18 mouse cellular contexts compared by ENCODE assay signal in the genomic region with DNA sequence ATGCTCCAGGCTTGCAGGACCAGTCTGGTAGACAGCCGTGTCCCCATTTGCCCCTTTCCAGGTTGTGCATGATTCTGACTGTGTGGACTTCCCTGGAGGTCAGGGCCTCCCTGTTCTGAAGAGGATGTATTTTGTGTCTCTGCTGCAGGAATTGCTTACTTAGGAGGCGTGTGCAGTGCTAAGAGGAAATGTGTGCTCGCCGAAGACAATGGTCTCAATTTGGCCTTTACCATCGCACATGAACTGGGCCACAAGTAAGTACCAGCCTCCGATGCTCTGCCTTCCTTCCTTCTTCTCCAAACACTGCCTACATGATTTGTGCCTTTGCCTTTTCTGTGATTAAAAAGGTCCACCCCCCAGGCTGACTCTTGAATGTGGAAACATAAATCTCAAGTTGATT.
A peak's percentile ranks its signal among the peaks of the same experiment; 100 is the strongest.
DNase-seq lines count a peak whose midpoint lies in the region; ATAC-seq and TF ChIP-seq lines count a peak whose summit lies in the region.
"Had no signal": no experiment of that assay in that cellular context is flagged by ENCODE, and none has a peak within 500 bp of the region (broad histone marks: within the 10 kb centered on the region; RNA-seq: fewer than 3 reads in every experiment).

No protein-coding gene starts in this region.

- no peak overlapping the region for H3K4me3 ChIP-seq in heart, embryonic 10.5 days
- no peak overlapping the region for H3K4me3 ChIP-seq in kidney, embryonic 16.5 days (ENCODE audit: low read length)
- no peak overlapping the region for H3K4me3 ChIP-seq in stomach, embryonic 14.5 days (ENCODE audit: low read depth, low read length)
- no peak overlapping the region for H3K4me3 ChIP-seq in stomach, postnatal 0 days (ENCODE audit: low read depth, low read length)
- H3K4me3 ChIP-seq in neural tube, embryonic 15.5 days (replicated peaks), result no peak overlapping the region
- H3K4me3 ChIP-seq: embryonic facial prominence, embryonic 13.5 days; hindbrain, embryonic 15.5 days; limb, embryonic 15.5 days; neural tube, embryonic 12.5 days had no signal

- H3K27ac ChIP-seq in heart, embryonic 10.5 days, result peak overlapping the region; percentile 49
- no peak overlapping the region for H3K27ac ChIP-seq in kidney, embryonic 16.5 days (ENCODE audit: low read length)
- peak overlapping the region; percentile 3; the same call in 1 of the 2 replicates for H3K27ac ChIP-seq in stomach, embryonic 14.5 days (ENCODE audit: low read length)
- H3K27ac ChIP-seq in stomach, postnatal 0 days (replicated peaks), result no peak overlapping the region
- peak overlapping the region; percentile 83; the same call in 1 of the 2 replicates for H3K27ac ChIP-seq in neural tube, embryonic 15.5 days (replicated peaks)
- H3K27ac ChIP-seq: limb, embryonic 15.5 days had no signal

- no peak for DNase-seq in heart, embryonic 10.5 days (ENCODE audit: low spot score)
- no peak for DNase-seq in heart, postnatal 25 days (ENCODE audit: low spot score)
- DNase-seq in kidney, postnatal 10 days, result peak; percentile 32
- no peak for DNase-seq in stomach, postnatal 0 days (ENCODE audit: low spot score)
- DNase-seq in urinary bladder, postnatal 14 days (ENCODE audit: low spot score), result no peak
- DNase-seq: adrenal gland, adult 2 months; cerebellum, adult 9-11 months; layer of hippocampus, adult 9-11 months; lung, embryonic 14.5 days; right cerebral cortex, postnatal 14 days had no signal

- H3K9ac ChIP-seq in kidney, embryonic 16.5 days (replicated peaks; ENCODE audit: low read length), result no peak overlapping the region
- H3K9ac ChIP-seq in stomach, embryonic 14.5 days (replicated peaks; ENCODE audit: low read depth, low read length), result no peak overlapping the region
- no peak overlapping the region for H3K9ac ChIP-seq in stomach, postnatal 0 days (ENCODE audit: low read length)
- no peak overlapping the region for H3K9ac ChIP-seq in neural tube, embryonic 15.5 days (replicated peaks)
- H3K9ac ChIP-seq: embryonic facial prominence, embryonic 13.5 days; hindbrain, embryonic 15.5 days; limb, embryonic 15.5 days; lung, embryonic 14.5 days; neural tube, embryonic 12.5 days had no signal

- no peak for TF ChIP-seq EP300 in stomach, postnatal 0 days (optimal IDR thresholded peaks at IDR 0.05)

- no peaks in the 10 kb centered on the region for H3K9me3 ChIP-seq in heart, embryonic 10.5 days
- no peaks in the 10 kb centered on the region for H3K9me3 ChIP-seq in kidney, embryonic 16.5 days (ENCODE audit: low read length)
- no peaks in the 10 kb centered on the region for H3K9me3 ChIP-seq in stomach, embryonic 14.5 days (ENCODE audit: control insufficient read depth, low read depth, low read length)
- H3K9me3 ChIP-seq in stomach, postnatal 0 days (ENCODE audit: control insufficient read depth, low read length), result no peaks in the 10 kb centered on the region
- no peaks in the 10 kb centered on the region for H3K9me3 ChIP-seq in neural tube, embryonic 15.5 days (replicated peaks)
- H3K9me3 ChIP-seq: embryonic facial prominence, embryonic 13.5 days; hindbrain, embryonic 15.5 days; limb, embryonic 15.5 days; neural tube, embryonic 12.5 days had no signal

- 60% methylated on average over 6 of the region's 6 CpGs for WGBS in heart, embryonic 10.5 days
- WGBS in kidney, embryonic 16.5 days, result 58% methylated on average over 6 of the region's 6 CpGs
- 54% methylated on average over 6 of the region's 6 CpGs for WGBS in stomach, embryonic 14.5 days
- WGBS in stomach, postnatal 0 days, result 50% methylated on average over 6 of the region's 6 CpGs
- WGBS in neural tube, embryonic 15.5 days, result 39% methylated on average over 6 of the region's 6 CpGs

- no peak overlapping the region for H3K4me2 ChIP-seq in kidney, embryonic 16.5 days (replicated peaks; ENCODE audit: low read depth, low read length)
- H3K4me2 ChIP-seq in stomach, embryonic 14.5 days (replicated peaks; ENCODE audit: low read depth, low read length), result no peak overlapping the region
- no peak overlapping the region for H3K4me2 ChIP-seq in stomach, postnatal 0 days (replicated peaks; ENCODE audit: low read depth)
- no peak overlapping the region for H3K4me2 ChIP-seq in neural tube, embryonic 15.5 days
- H3K4me2 ChIP-seq: embryonic facial prominence, embryonic 13.5 days; hindbrain, embryonic 15.5 days; limb, embryonic 15.5 days; lung, embryonic 14.5 days; neural tube, embryonic 12.5 days had no signal

- no peak for ATAC-seq in kidney, embryonic 16.5 days (ENCODE audit: low FRiP score, low TSS enrichment)
- ATAC-seq in stomach, embryonic 14.5 days (ENCODE audit: insufficient number of reproducible peaks, insufficient read depth, low FRiP score, low read depth), result no peak
- no peak for ATAC-seq in stomach, postnatal 0 days (ENCODE audit: low FRiP score, low TSS enrichment)
- no peak for ATAC-seq in neural tube, embryonic 15.5 days (ENCODE audit: low FRiP score)
- ATAC-seq: forebrain, embryonic 16.5 days had no signal

- H3K4me1 ChIP-seq in heart, embryonic 10.5 days, result peaks cover 58% of the 10 kb centered on the region
- peaks cover 36% of the 10 kb centered on the region for H3K4me1 ChIP-seq in kidney, embryonic 16.5 days (ENCODE audit: insufficient read depth, low read length)
- peaks cover 6% of the 10 kb centered on the region for H3K4me1 ChIP-seq in stomach, embryonic 14.5 days (ENCODE audit: control insufficient read depth, insufficient read depth, low read length)
- 0 out of 2 replicates have a peak, but pooled peaks cover under 1% of the 10 kb centered on the region for H3K4me1 ChIP-seq in stomach, postnatal 0 days (replicated peaks; ENCODE audit: control insufficient read depth, insufficient read depth)
- peaks cover 46% of the 10 kb centered on the region for H3K4me1 ChIP-seq in neural tube, embryonic 15.5 days

- TF ChIP-seq CTCF in stomach, postnatal 0 days (IDR thresholded peaks at IDR 0.05; ENCODE audit: low read depth), result no peak

- no peaks in the 10 kb centered on the region for H3K36me3 ChIP-seq in heart, embryonic 10.5 days
- no peaks in the 10 kb centered on the region for H3K36me3 ChIP-seq in kidney, embryonic 16.5 days (ENCODE audit: insufficient read depth, low read length)
- no peaks in the 10 kb centered on the region for H3K36me3 ChIP-seq in stomach, embryonic 14.5 days (ENCODE audit: control insufficient read depth, insufficient read depth, low read length)
- no peaks in the 10 kb centered on the region for H3K36me3 ChIP-seq in stomach, postnatal 0 days (ENCODE audit: control insufficient read depth, insufficient read depth, low read length)
- H3K36me3 ChIP-seq in neural tube, embryonic 15.5 days, result no peaks in the 10 kb centered on the region
- H3K36me3 ChIP-seq: embryonic facial prominence, embryonic 13.5 days; hindbrain, embryonic 15.5 days; limb, embryonic 15.5 days; neural tube, embryonic 12.5 days had no signal

- no peaks in the 10 kb centered on the region for H3K27me3 ChIP-seq in heart, embryonic 10.5 days (ENCODE audit: insufficient read depth, poor library complexity, severe bottlenecking)
- H3K27me3 ChIP-seq in kidney, embryonic 16.5 days (ENCODE audit: insufficient read depth, low read length), result no peaks in the 10 kb centered on the region
- H3K27me3 ChIP-seq in stomach, embryonic 14.5 days (ENCODE audit: control insufficient read depth, insufficient read depth, low read length), result no peaks in the 10 kb centered on the region
- H3K27me3 ChIP-seq in stomach, postnatal 0 days (ENCODE audit: control insufficient read depth, insufficient read depth, low read length), result no peaks in the 10 kb centered on the region
- no peaks in the 10 kb centered on the region for H3K27me3 ChIP-seq in neural tube, embryonic 15.5 days (replicated peaks)
- H3K27me3 ChIP-seq: embryonic facial prominence, embryonic 13.5 days; hindbrain, embryonic 15.5 days; limb, embryonic 15.5 days; neural tube, embryonic 12.5 days had no signal

- intact Hi-C loops in heart, postnatal 25 days (cut with DNase I), result no loop called here

Comparison
In these comparisons a context has a peak if more than half of its experiments do, and no peak if none do; other contexts are left out.
1. H3K27ac ChIP-seq: peak in heart, embryonic 10.5 days (single experiment), stomach, embryonic 14.5 days (single experiment) and neural tube, embryonic 15.5 days (single experiment); none in kidney, embryonic 16.5 days (single experiment) and stomach, postnatal 0 days (single experiment).